Mouse (Mus musculus): ENCODE measurements around the gene Gm47985. TPM values are rescaled to one million over a fixed set of nuclear protein-coding genes. Genes with fewer than 3 reads are reported as not detected.
A peak's percentile ranks its signal among the peaks of the same experiment; 100 is the strongest.

The Gm47985 gene
- polyA plus RNA-seq, 1 experiment from 2014 or later, result not detected

DNA sequence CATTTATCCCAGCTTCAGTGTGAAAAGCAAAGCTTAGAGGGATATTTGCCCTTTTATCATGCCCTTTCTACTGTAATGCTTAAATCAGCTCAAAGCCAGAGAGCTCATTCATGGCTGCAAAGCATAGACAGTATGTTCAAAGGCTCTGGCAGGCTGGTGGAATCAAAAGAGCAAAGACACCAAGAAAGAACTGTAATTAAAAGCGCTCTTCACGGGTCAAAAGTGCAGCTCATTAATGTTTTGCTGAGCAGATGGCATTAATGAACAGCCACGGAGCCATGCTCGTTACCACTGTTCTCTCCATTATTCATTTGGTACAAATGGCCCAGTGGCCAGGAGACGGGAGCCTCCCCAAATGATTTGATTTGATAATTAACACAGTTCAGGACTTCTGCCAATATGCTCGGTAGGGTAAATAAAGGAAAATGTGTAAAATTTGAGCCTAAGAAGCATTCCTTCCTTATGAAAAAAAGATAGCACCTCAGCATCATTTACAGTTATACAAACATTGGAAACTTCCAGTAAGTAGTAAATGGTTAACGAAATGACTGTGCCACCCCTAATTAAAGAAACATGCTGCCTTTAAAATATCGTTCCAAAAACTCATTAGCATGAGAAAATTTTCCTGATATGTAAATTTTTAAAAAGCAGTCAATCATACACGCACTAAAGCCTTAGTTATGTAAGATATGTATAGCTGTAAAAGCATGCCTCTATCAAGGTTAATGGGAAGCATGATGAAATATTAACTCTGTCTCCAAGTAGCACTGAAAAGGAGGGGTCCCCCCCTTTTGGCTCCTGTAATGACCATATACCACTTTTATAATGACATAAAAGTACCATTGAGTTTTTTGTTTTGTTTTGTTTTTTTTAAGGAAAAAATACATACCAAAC is 24.1 kb upstream of the Gm47985 start:
- H3K4me1 ChIP-seq, result peaks cover 6% of the 10 kb centered on the region; the same call in 1 of the 2 replicates
- peak; percentile 82 for ATAC-seq (replicated peaks)
- WGBS, result 34% methylated on average over 9 of the region's 9 CpGs
- no peaks in the 10 kb centered on the region for H3K27me3 ChIP-seq (replicated peaks)
- H3K4me2 ChIP-seq, result no peak overlapping the region
- no peak overlapping the region for H3K9ac ChIP-seq
- no peaks in the 10 kb centered on the region for H3K36me3 ChIP-seq (replicated peaks)
- no peaks in the 10 kb centered on the region for H3K9me3 ChIP-seq
- H3K4me3 ChIP-seq, result no peak overlapping the region
- H3K27ac ChIP-seq, result no peak overlapping the region

DNA sequence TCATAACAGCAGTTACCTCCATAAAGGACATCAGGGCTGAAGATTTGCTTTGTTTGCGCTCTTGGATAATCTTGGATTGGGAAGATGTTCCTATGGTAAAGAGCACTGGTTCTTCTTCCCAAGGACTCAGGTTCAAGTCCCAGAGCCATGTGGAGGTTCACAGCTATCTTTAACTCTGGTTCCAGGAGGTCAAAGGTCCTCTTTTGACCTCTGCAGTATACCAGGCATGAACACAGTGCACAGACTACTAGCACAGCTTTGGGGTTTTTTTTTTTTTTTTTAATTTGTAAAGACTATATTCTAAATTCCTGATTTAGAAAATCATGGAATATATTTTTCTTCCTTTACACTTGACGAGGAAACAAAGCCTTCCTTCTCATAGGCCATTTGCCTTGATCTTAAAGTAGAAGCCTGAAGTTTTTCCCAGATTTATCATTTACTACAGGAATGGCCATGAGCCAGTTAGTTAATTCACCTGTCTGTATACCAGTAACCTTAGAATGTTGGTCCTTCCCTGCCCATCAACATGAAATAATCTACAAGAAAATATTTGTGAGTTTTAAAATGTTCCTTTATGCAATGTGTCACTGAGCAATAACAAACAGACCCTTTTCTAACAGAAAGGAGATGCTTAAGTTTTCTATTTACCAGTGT is 23.4 kb upstream of the Gm47985 start:
- no peak overlapping the region for H3K4me3 ChIP-seq
- 91% methylated on average over 2 of the region's 2 CpGs for WGBS
- ATAC-seq (replicated peaks), result no peak

DNA sequence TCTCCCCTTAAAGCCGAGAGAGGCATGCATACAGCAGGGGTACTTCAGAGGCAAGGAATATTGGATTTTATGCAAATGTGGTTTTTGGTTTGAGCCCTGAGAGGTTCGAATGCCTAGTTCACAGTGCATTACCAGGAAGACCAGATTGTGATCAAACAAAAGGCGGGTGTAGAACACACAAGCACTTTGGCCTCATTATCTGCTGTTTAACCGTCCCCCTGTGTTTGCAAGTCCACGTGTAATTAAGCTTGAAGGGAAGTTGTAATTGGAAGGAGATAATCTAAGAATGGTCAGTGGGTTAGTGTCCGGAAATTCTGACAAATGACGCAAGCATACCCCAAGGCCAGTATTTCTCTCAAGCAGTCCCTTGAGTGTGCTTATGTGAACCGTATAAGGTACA is 16.3 kb upstream of the Gm47985 start:
- WGBS, result 29% methylated on average over 8 of the region's 8 CpGs
- ATAC-seq (replicated peaks), result no peak
- Histone ChIP-seq H3K27me3 (replicated peaks) (no peaks in the 10 kb centered on the region), H3K4me3 (no peak overlapping the region), H3K4me1 (peaks cover 20% of the 10 kb centered on the region), H3K36me3 (replicated peaks) (no peaks in the 10 kb centered on the region), H3K9ac (no peak overlapping the region), H3K9me3 (no peaks in the 10 kb centered on the region), H3K4me2 (no peak overlapping the region), H3K27ac (no peak overlapping the region)

More for the DNA sequence above, 23.4 kb upstream of the Gm47985 start:
- no peaks in the 10 kb centered on the region for H3K36me3 ChIP-seq (replicated peaks)
- no peak overlapping the region for H3K4me2 ChIP-seq
- no peak overlapping the region for H3K27ac ChIP-seq
- no peak overlapping the region for H3K9ac ChIP-seq
- no peaks in the 10 kb centered on the region for H3K27me3 ChIP-seq (replicated peaks)
- peaks cover 6% of the 10 kb centered on the region; the same call in 1 of the 2 replicates for H3K4me1 ChIP-seq
- no peaks in the 10 kb centered on the region for H3K9me3 ChIP-seq

DNA sequence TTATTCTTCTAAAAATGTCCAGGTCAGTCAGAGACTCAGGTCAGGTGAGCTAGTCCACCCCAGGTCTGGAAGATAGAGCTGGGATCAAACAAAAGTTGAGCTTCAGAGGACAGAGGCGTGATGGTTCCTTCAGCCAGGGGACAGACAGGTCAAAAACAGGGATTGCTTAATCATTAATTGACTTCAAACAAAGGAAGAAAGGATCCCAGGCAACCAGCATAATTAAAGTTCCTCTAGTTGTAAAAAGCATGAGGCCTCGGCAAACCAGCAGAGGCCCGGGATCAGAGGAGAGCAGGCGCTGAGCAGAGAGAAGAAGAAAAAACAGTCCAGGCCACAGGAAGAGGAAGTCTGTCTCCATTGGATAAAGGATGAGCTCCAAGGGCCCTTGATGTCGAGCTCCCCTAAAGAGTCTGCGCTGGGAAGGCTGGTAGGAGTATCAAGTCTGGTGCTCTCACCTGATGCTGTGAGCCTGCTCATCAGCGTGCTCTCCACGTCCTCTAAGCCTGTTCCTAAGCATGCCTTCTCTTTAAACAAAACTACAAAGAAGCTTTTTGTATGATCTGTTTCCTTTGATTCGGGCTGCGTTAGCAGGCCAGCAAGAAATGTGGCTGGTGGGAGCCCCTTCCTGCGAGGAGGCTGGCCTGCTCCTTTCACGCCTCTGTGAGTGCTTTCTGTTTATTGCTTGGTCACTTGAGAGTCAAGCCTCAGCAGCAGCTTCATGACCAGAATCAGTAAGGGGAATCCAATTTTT is 14.9 kb upstream of the Gm47985 start:
- H3K4me2 ChIP-seq, result peak overlapping the region; percentile 19; the same call in 1 of the 2 replicates
- WGBS, result 12% methylated on average over 12 of the region's 12 CpGs
- H3K9ac ChIP-seq, result no peak overlapping the region
- H3K4me3 ChIP-seq, result no peak overlapping the region
- peak overlapping the region; percentile 46 for H3K27ac ChIP-seq
- peak; percentile 92 for ATAC-seq (replicated peaks)
- H3K4me1 ChIP-seq, result peaks cover 20% of the 10 kb centered on the region
- no peaks in the 10 kb centered on the region for H3K36me3 ChIP-seq (replicated peaks)
- no peaks in the 10 kb centered on the region for H3K27me3 ChIP-seq (replicated peaks)
- H3K9me3 ChIP-seq, result no peaks in the 10 kb centered on the region

DNA sequence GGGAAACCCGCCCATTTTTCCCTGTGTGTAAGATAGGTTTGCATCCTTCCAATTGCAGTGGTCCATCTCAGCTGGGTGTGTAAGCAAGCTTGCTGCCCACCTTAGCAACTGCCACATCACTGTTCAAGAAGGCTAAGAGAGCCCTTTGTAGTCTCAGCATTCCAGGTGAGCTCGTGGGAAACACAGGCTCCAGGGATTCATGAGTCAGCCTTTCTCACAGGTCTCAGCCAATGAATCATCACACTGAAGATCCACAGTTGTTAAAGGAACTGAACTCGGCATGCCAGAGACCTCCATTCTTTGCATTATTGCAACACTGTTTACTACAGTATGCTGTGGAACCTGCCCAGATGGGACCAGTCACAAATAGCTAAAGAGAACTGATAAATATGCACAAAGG is 13.7 kb upstream of the Gm47985 start:
- Histone ChIP-seq H3K9ac (no peak overlapping the region), H3K27ac (no peak overlapping the region), H3K27me3 (replicated peaks) (no peaks in the 10 kb centered on the region), H3K9me3 (no peaks in the 10 kb centered on the region), H3K36me3 (replicated peaks) (no peaks in the 10 kb centered on the region), H3K4me1 (peaks cover 20% of the 10 kb centered on the region), H3K4me2 (no peak overlapping the region), H3K4me3 (no peak overlapping the region)
- WGBS, result 66% methylated on average over 3 of the region's 3 CpGs
- ATAC-seq (replicated peaks), result no peak

- H3K27me3 ChIP-seq (replicated peaks), result no peaks in the 10 kb centered on the region
- peaks cover 15% of the 10 kb centered on the region for H3K4me1 ChIP-seq
- no peak overlapping the region for H3K4me2 ChIP-seq
- H3K4me3 ChIP-seq, result no peak overlapping the region
- WGBS, result 77% methylated on average over 2 of the region's 2 CpGs
- H3K27ac ChIP-seq, result no peak overlapping the region
- ATAC-seq (replicated peaks), result no peak
- H3K36me3 ChIP-seq (replicated peaks), result no peaks in the 10 kb centered on the region
- H3K9me3 ChIP-seq, result no peaks in the 10 kb centered on the region
- H3K9ac ChIP-seq, result no peak overlapping the region
Observed at GRCm38 (mm10) chr1:151171572-151172461, 10.5 kb upstream of the Gm47985 start.

GRCm38 (mm10) chr1:151177030-151177936 is 5.1 kb upstream of the Gm47985 start:
- Histone ChIP-seq H3K9me3 (no peaks in the 10 kb centered on the region), H3K27ac (no peak overlapping the region), H3K4me2 (peak overlapping the region; percentile 45), H3K4me1 (0 out of 2 replicates have a peak, but pooled peaks cover 8% of the 10 kb centered on the region), H3K27me3 (replicated peaks) (no peaks in the 10 kb centered on the region), H3K4me3 (peak overlapping the region; percentile 31), H3K36me3 (replicated peaks) (no peaks in the 10 kb centered on the region), H3K9ac (no peak overlapping the region)
- 3% methylated on average over 10 of the region's 10 CpGs for WGBS
- ATAC-seq (replicated peaks), result peak; percentile 90

GRCm38 (mm10) chr1:151177937-151178271 is 4.4 kb upstream of the Gm47985 start:
- peak overlapping the region; percentile 31 for H3K4me3 ChIP-seq
- ATAC-seq (replicated peaks), result peak; percentile 72
- no peaks in the 10 kb centered on the region for H3K36me3 ChIP-seq (replicated peaks)
- H3K27me3 ChIP-seq (replicated peaks), result no peaks in the 10 kb centered on the region
- 0 out of 2 replicates have a peak, but pooled peaks cover 8% of the 10 kb centered on the region for H3K4me1 ChIP-seq
- WGBS, result 15% methylated on average over 4 of the region's 4 CpGs
- no peaks in the 10 kb centered on the region for H3K9me3 ChIP-seq
- no peak overlapping the region for H3K27ac ChIP-seq
- no peak overlapping the region for H3K9ac ChIP-seq
- H3K4me2 ChIP-seq, result peak overlapping the region; percentile 45

- Histone ChIP-seq H3K9ac (no peak overlapping the region), H3K27me3 (replicated peaks) (no peaks in the 10 kb centered on the region), H3K4me1 (0 out of 2 replicates have a peak, but pooled peaks cover 8% of the 10 kb centered on the region), H3K4me3 (no peak overlapping the region), H3K9me3 (no peaks in the 10 kb centered on the region), H3K36me3 (replicated peaks) (no peaks in the 10 kb centered on the region), H3K4me2 (no peak overlapping the region), H3K27ac (no peak overlapping the region)
- no peak; the same call in 1 of the 2 replicates for ATAC-seq (replicated peaks)
- WGBS, result 29% methylated on average over 2 of the region's 2 CpGs
Observed at GRCm38 (mm10) chr1:151178505-151179083, 3.7 kb upstream of the Gm47985 start.

GRCm38 (mm10) chr1:151180167-151180566 is 2.2 kb upstream of the Gm47985 start:
- Histone ChIP-seq H3K27me3 (replicated peaks) (no peaks in the 10 kb centered on the region), H3K9me3 (no peaks in the 10 kb centered on the region), H3K4me3 (no peak overlapping the region), H3K9ac (no peak overlapping the region), H3K4me1 (0 out of 2 replicates have a peak, but pooled peaks cover 8% of the 10 kb centered on the region), H3K27ac (no peak overlapping the region), H3K4me2 (no peak overlapping the region), H3K36me3 (replicated peaks) (no peaks in the 10 kb centered on the region)
- 63% methylated on average over 2 of the region's 2 CpGs for WGBS
- no peak for ATAC-seq (replicated peaks)

Data from midbrain, embryonic 15.5 days (tissue).